Mouse (Mus musculus) heart, adult 11 months (tissue): Measurements from ENCODE around the gene Trappc6a.

ENCODE experiments used
- DNase-seq: peaks from one replicate; pipeline ENCODE4 v3.0.0; 2022

The Trappc6a gene

DNA sequence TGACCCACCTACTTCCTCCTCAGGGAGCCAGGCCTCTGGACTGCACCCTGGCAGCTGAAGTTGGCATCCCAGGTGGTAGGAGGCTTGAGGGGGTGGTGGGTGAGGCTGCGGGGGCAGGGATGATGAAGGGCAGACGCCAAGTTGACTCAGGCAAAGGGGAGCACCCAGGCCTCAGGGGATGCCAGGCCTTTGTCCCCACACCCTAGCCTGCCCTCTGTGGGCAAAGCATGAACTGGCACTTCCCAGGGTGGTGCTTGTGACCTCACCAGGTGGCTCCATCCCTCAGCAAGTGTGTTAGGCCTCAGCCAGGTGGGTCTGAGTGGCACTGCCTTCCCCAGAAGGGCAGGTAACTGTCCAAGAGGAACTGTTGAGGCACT lies 16.9 kb downstream of the Trappc6a start:
- DNase-seq, result no peak

DNA sequence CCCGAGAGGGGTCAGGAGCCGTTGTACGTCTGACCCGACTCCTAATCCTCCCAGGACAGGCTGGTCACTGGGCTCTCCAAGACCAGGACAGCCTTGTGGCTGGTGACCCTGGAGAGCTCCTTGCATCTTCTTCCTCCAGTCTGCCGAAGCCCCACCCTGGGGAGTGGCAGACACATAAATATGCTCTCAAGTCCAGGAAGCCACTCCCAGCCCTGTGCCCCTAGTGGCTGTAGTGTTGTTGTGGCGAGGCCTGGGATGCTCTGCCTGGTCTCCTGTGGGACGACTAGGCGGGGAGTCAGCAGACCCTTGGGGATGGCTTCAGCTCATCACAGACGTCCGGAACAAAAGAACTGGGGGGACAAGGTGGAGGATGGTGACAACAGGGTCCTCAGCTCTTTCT lies 22.9 kb downstream of the Trappc6a start:
- DNase-seq, result no peak

DNA sequence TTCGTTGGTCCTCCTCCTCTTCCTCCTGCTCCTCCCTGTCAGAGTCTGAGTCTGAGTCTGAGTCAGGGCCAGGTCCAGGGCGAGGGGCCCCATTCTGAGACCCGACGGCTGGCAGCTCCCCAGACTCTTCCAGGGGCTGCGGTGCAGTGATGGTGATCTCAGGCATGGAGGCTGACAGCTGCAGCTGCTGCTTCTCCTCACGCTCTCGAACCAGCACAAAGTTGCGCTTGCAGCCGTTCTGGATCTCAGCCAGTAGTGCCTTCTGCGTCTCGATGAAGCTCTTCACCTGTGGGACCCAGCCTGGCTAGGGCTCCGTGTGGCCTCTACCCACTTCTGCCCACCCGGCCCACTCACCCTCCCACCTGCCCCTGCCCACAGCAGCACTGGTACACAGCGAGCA lies 24.0 kb downstream of the Trappc6a start:
- DNase-seq, result no peak

DNA sequence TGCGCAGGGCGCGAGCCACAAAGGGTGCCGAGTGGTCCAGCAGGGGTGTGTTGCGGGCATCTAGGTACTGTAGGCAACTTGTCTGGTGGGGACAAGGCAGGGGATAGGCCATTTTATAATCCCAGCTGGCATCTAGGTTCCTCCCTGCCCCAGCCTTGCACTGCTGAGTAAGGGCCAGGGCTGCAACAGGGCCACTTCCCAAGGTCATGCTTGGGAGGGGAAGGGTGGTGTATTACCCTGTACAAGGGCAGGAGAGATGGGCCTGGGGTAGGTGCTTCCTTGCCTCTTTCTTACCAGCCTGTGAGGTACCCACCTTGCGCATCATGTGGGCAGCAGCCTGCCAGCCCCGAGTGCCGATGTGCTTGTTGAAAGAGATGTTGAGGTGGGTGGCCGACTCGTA lies 26.5 kb downstream of the Trappc6a start:
- DNase-seq, result no peak

- no peak for DNase-seq
These were observed 32.8 kb downstream of the Trappc6a start for GRCm38 (mm10) chr7:19540771-19541566.

- DNase-seq, result no peak
These were observed 33.5 kb downstream of the Trappc6a start for GRCm38 (mm10) chr7:19541681-19542154.

GRCm38 (mm10) chr7:19542155-19542691 lies 34.0 kb downstream of the Trappc6a start:
- no peak for DNase-seq

- no peak for DNase-seq
These were observed 35.4 kb downstream of the Trappc6a start for GRCm38 (mm10) chr7:19543584-19543983.

DNA sequence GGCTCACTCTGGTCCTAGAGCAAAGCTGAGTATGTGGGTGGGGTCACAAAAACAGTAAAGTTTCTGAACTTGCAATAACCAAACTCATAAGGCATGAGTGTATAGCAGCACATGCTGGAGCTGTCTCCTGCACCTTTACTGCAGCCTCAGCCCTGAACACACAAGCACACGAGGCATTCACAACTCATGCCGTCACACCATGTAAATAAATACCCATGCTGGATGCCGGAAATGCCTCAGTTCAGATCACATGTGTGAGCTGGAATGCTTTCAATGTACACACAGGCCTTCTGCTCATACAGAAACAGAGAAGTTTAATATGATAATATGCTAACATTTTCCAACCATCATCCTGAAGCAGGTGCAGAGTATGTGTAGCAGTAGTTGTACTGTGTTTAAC lies 37.8 kb downstream of the Trappc6a start:
- peak; percentile 77 for DNase-seq

- DNase-seq, result peak; percentile 79
These were observed 39.3 kb downstream of the Trappc6a start for GRCm38 (mm10) chr7:19547344-19547969.

GRCm38 (mm10) chr7:19549394-19549793 lies 41.2 kb downstream of the Trappc6a start:
- no peak for DNase-seq

DNA sequence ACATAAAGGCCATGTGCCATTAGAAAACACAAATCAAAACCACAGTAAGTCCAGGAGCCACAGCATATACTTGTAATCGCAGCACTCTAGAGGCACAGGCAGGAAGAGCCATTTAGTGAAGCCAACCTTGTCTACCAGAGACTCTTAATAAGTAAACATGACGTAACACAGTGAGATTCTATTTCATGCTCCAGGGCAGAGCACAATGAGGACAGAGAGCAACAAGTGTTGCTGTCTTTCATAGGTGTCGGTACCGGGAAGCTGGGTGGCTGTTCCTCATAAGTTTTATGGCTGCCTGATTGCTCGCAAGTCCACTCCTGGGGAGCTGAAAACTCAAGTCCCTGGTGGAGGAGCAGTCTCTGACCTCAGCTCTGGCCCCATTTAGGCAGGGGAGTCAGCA lies 43.4 kb downstream of the Trappc6a start:
- no peak for DNase-seq

DNA sequence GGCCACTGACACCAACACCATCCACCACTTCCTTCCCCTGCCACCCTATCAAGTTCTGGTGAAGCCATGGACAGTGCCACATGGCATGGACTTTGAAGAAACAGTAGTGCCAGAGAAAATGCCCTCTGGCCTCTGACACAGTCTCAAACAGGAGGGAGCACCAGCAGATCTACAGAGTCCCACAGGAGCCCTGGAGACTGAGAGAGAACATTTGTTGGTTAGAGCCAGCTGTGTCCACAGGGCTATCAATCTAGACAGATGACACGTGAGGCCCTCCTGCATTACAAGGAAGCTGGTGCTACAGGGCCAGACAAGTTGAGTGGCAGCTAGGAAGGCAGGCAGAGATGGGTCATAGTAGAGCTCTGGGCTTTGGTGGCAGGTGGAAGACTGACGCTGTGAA lies 44.2 kb downstream of the Trappc6a start:
- DNase-seq, result no peak

GRCm38 (mm10) chr7:19554168-19554567 lies 46.0 kb downstream of the Trappc6a start:
- DNase-seq, result no peak

DNA sequence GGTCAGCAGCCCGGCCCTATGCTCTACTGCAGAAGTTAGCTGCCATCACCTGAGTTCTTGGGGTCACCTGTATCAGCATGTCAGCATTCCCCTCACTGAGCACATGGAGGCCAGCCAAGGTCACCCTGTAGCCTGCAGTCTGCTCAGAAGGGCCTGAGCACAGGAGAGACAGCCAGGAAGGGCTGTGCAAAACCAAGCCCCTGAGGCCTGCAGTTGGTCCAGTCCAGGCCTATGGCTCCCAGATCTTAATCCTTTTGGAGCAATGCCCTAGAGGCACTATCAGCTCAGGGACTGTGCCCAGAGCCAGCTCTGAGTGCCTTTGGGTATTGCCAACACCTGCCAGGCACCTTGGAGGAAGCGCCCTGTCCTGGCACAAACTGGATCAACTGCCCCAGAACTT lies 48.9 kb downstream of the Trappc6a start:
- DNase-seq, result peak; percentile 92

GRCm38 (mm10) chr7:19557982-19558900 lies 50.0 kb downstream of the Trappc6a start:
- peak; percentile 96 for DNase-seq

GRCm38 (mm10) chr7:19558965-19559364 lies 50.8 kb downstream of the Trappc6a start:
- no peak for DNase-seq

DNA sequence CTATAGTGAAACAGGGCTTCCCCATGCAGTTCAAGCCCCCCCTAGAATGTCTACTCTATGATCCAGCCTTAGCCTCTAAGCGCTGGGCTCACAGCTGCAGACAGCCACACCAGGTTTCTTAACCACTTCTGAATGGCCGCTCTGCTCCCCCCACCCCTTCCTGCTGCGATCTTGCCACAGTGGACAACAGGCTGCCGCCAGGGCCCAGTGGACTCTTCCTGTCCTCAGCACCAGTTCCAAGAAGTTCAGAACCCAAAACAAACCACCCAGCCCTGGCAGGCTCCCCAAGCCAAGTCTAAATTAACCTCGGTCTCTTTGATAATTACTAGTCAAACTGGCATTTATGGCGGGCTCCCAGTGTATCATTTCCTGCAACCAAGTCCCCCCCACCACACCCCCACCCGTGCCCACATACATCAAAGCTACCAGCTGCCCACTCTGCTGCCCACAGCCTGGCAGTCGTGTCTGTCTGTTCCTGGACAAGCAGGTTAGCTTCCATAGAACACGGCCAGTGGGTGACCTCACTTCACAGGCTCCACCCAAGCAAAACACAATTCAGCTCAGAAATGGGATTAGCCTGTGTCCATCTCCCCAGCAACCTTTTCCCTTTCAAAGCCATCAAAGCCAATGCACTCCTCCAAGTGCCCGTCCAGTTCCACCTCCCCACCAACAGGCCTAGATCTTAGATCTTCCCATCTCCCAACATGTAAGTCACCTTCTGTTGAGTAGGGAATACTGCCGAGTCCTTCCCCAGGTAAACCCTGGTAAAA lies 52.5 kb downstream of the Trappc6a start:
- peak; percentile 92 for DNase-seq

DNA sequence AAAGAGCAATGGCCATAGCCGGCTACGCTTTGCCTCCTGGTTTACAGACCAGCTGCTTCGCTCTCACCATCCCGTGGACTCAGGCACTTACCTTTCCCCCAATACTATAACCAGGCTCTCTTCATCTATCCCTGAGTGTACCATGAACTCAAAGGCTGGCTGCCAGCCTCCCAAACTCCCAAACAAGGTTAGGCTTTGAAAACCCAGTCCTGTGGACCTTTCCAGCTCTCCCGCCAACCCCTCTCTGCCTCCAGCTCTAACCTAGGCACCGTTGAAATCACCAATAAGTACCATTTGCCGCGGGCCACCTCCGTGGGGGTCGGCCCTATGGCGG lies 53.2 kb downstream of the Trappc6a start:
- DNase-seq, result no peak

GRCm38 (mm10) chr7:19561765-19562642 lies 53.8 kb downstream of the Trappc6a start:
- DNase-seq, result peak; percentile 98
